24 mouse cellular contexts compared by ENCODE assay signal in the genomic region with DNA sequence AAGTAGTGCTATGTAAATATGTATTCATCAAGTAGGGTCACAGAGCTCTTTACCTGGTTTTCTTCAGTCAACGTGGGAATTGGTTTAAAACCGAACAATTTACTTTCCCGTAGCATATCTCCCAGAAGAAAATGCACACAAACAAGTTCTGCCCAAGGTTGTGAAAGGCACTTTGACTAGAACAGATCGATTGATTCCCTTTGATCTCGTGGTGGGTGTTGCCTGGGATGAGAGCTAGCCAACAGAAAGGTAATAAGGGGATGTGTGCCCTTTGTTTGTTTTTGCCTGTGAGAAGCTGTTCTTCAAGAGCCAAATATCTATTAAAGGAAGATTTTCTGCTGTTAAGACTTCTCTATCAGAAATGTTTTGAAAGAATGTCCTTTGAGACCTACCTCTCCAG. TPM values are rescaled to one million over a fixed set of nuclear protein-coding genes. Genes with fewer than 3 reads are reported as not detected.
DNase-seq lines count a peak whose midpoint lies in the region; ATAC-seq and TF ChIP-seq lines count a peak whose summit lies in the region.
"Had no signal": no experiment of that assay in that cellular context is flagged by ENCODE, and none has a peak within 500 bp of the region (broad histone marks: within the 10 kb centered on the region; RNA-seq: fewer than 3 reads in every experiment).

No protein-coding gene starts in this region.

- no peak for ATAC-seq in stomach, embryonic 16.5 days (ENCODE audit: insufficient read depth, low FRiP score)
- ATAC-seq in stomach, postnatal 0 days (ENCODE audit: low FRiP score, low TSS enrichment): no peak
- no peak for ATAC-seq in liver, embryonic 12.5 days
- no peak for ATAC-seq in liver, embryonic 15.5 days (ENCODE audit: insufficient read depth)
- ATAC-seq: forebrain, embryonic 15.5 days had no signal

- 41% methylated on average over 5 of the region's 5 CpGs for WGBS in stomach, embryonic 16.5 days
- 48% methylated on average over 5 of the region's 5 CpGs for WGBS in stomach, postnatal 0 days
- 66% methylated on average over 5 of the region's 5 CpGs for WGBS in liver, embryonic 12.5 days (ENCODE audit: insufficient replicate concordance)
- 55% methylated on average over 5 of the region's 5 CpGs for WGBS in liver, embryonic 15.5 days (ENCODE audit: insufficient replicate concordance)

- no peaks in the 10 kb centered on the region for H3K9me3 ChIP-seq in stomach, embryonic 16.5 days (replicated peaks; ENCODE audit: control insufficient read depth, low read length)
- H3K9me3 ChIP-seq in stomach, postnatal 0 days (ENCODE audit: control insufficient read depth, low read length): no peaks in the 10 kb centered on the region
- no peaks in the 10 kb centered on the region for H3K9me3 ChIP-seq in liver, embryonic 12.5 days (replicated peaks)
- no peaks in the 10 kb centered on the region for H3K9me3 ChIP-seq in liver, embryonic 15.5 days (replicated peaks)
- H3K9me3 ChIP-seq: embryonic facial prominence, embryonic 10.5 days; embryonic facial prominence, embryonic 13.5 days; forebrain, embryonic 12.5 days; forebrain, embryonic 15.5 days; hindbrain, embryonic 12.5 days; hindbrain, embryonic 15.5 days had no signal

- no peak overlapping the region for H3K9ac ChIP-seq in stomach, embryonic 16.5 days (ENCODE audit: low read length)
- no peak overlapping the region for H3K9ac ChIP-seq in stomach, postnatal 0 days (ENCODE audit: low read length)
- no peak overlapping the region for H3K9ac ChIP-seq in liver, embryonic 12.5 days
- no peak overlapping the region for H3K9ac ChIP-seq in liver, embryonic 15.5 days
- H3K9ac ChIP-seq: embryonic facial prominence, embryonic 13.5 days; forebrain, embryonic 12.5 days; forebrain, embryonic 15.5 days; hindbrain, embryonic 12.5 days; hindbrain, embryonic 15.5 days had no signal

- DNase-seq in stomach, postnatal 0 days (ENCODE audit: low spot score): no peak
- DNase-seq in cerebellum, postnatal 14 days: no peak
- DNase-seq in frontal cortex, postnatal 36 days (ENCODE audit: low spot score in 2 of 2): no peak
- no peak for DNase-seq in B cell, adult 2 months
- DNase-seq: adrenal gland, postnatal 10 days; adrenal gland, postnatal 36 days; cerebellum, adult 18-20 months; cerebellum, adult 9-10 months; cerebellum, postnatal 25 days; embryo, embryonic 11 days; gastrocnemius, adult 2 months; gastrocnemius, postnatal 14 days; heart, adult 11 months had no signal

- H3K27me3 ChIP-seq in stomach, embryonic 16.5 days (ENCODE audit: control insufficient read depth, insufficient read depth, low read length): no peaks in the 10 kb centered on the region
- H3K27me3 ChIP-seq in stomach, postnatal 0 days (ENCODE audit: control insufficient read depth, insufficient read depth, low read length): no peaks in the 10 kb centered on the region
- no peaks in the 10 kb centered on the region for H3K27me3 ChIP-seq in liver, embryonic 12.5 days (replicated peaks)
- no peaks in the 10 kb centered on the region for H3K27me3 ChIP-seq in liver, embryonic 15.5 days
- H3K27me3 ChIP-seq: forebrain, embryonic 15.5 days; hindbrain, embryonic 12.5 days; hindbrain, embryonic 15.5 days had no signal

- 0 out of 2 replicates have a peak, but pooled peaks cover 7% of the 10 kb centered on the region for H3K36me3 ChIP-seq in stomach, embryonic 16.5 days (ENCODE audit: control insufficient read depth, insufficient read depth, low read length)
- peaks cover 5% of the 10 kb centered on the region for H3K36me3 ChIP-seq in stomach, postnatal 0 days (ENCODE audit: control insufficient read depth, insufficient read depth, low read length)
- peaks cover 13% of the 10 kb centered on the region for H3K36me3 ChIP-seq in liver, embryonic 12.5 days
- H3K36me3 ChIP-seq in liver, embryonic 15.5 days (replicated peaks): peaks cover 13% of the 10 kb centered on the region
- H3K36me3 ChIP-seq: forebrain, embryonic 15.5 days had no signal

- no peak for TF ChIP-seq CTCF in stomach, postnatal 0 days (IDR thresholded peaks at IDR 0.05; ENCODE audit: low read depth)

- no peak for TF ChIP-seq EP300 in stomach, postnatal 0 days (optimal IDR thresholded peaks at IDR 0.05)

- H3K4me1 ChIP-seq in stomach, embryonic 16.5 days (ENCODE audit: control insufficient read depth, insufficient read depth, low read length): peaks cover 16% of the 10 kb centered on the region
- no peaks in the 10 kb centered on the region; the same call in none of the 2 replicates for H3K4me1 ChIP-seq in stomach, postnatal 0 days (replicated peaks; ENCODE audit: control insufficient read depth, insufficient read depth)
- peaks cover 62% of the 10 kb centered on the region for H3K4me1 ChIP-seq in liver, embryonic 12.5 days
- H3K4me1 ChIP-seq in liver, embryonic 15.5 days (replicated peaks): peaks cover 58% of the 10 kb centered on the region

- H3K4me2 ChIP-seq in stomach, embryonic 16.5 days (ENCODE audit: low read depth, low read length): peak overlapping the region; percentile 6; the same call in 1 of the 2 replicates
- H3K4me2 ChIP-seq in stomach, postnatal 0 days (replicated peaks; ENCODE audit: low read depth): no peak overlapping the region
- 0 out of 2 replicates have a peak overlapping the region, but pooled peaks have one; percentile 6 for H3K4me2 ChIP-seq in liver, embryonic 12.5 days
- 0 out of 2 replicates have a peak overlapping the region, but pooled peaks have one; percentile 1 for H3K4me2 ChIP-seq in liver, embryonic 15.5 days
- H3K4me2 ChIP-seq: embryonic facial prominence, embryonic 13.5 days; forebrain, embryonic 12.5 days; forebrain, embryonic 15.5 days; heart, embryonic 11.5 days; hindbrain, embryonic 12.5 days; hindbrain, embryonic 15.5 days had no signal

- H3K27ac ChIP-seq in stomach, embryonic 16.5 days (ENCODE audit: low read length): no peak overlapping the region
- no peak overlapping the region for H3K27ac ChIP-seq in stomach, postnatal 0 days (replicated peaks)
- H3K27ac ChIP-seq in liver, embryonic 12.5 days: no peak overlapping the region
- H3K27ac ChIP-seq in liver, embryonic 15.5 days (replicated peaks): no peak overlapping the region
- H3K27ac ChIP-seq: embryonic facial prominence, embryonic 10.5 days; embryonic facial prominence, embryonic 13.5 days; forebrain, embryonic 12.5 days; forebrain, embryonic 15.5 days; gastrocnemius, adult 2 months; hindbrain, embryonic 12.5 days; hindbrain, embryonic 15.5 days had no signal

- no peak overlapping the region for H3K4me3 ChIP-seq in stomach, embryonic 16.5 days (replicated peaks; ENCODE audit: low read length)
- H3K4me3 ChIP-seq in stomach, postnatal 0 days (ENCODE audit: low read depth, low read length): no peak overlapping the region
- H3K4me3 ChIP-seq in liver, embryonic 12.5 days: no peak overlapping the region
- no peak overlapping the region for H3K4me3 ChIP-seq in liver, embryonic 15.5 days (replicated peaks)
- H3K4me3 ChIP-seq: embryonic facial prominence, embryonic 10.5 days; embryonic facial prominence, embryonic 13.5 days; erythroblast, embryonic 14.5 days; forebrain, embryonic 12.5 days; forebrain, embryonic 15.5 days; gastrocnemius, adult 2 months; hindbrain, embryonic 12.5 days; hindbrain, embryonic 15.5 days had no signal

RNA-seq across cellular contexts. Expression of a gene that starts 3.7 kb away (rescaled TPM):
- polyA plus RNA-seq in stomach, embryonic 16.5 days (2015; fragmentation: Nextera tagmentation; extraction: Ambion mirVana): 15.3 and 15.9 TPM in 2 replicates
- 14.8 and 15.3 TPM in 2 replicates for polyA plus RNA-seq in stomach, postnatal 0 days (2015; fragmentation: Nextera tagmentation; extraction: Ambion mirVana)
- 24.9 and 26.6 TPM in 2 replicates for polyA plus RNA-seq in liver, embryonic 12.5 days (2016; fragmentation: Nextera tagmentation; extraction: Ambion mirVana)
- 26.0 and 27.7 TPM in 2 replicates for polyA plus RNA-seq in liver, embryonic 15.5 days (2015; fragmentation: Nextera tagmentation; extraction: Ambion mirVana)

RNA-seq across cellular contexts. Expression of a gene that starts 22.8 kb away (rescaled TPM):
- polyA plus RNA-seq in stomach, embryonic 16.5 days (2015; fragmentation: Nextera tagmentation; extraction: Ambion mirVana): 10.8 and 11.5 TPM in 2 replicates
- 7.5 and 8.6 TPM in 2 replicates for polyA plus RNA-seq in stomach, postnatal 0 days (2015; fragmentation: Nextera tagmentation; extraction: Ambion mirVana)
- polyA plus RNA-seq in liver, embryonic 12.5 days (2016; fragmentation: Nextera tagmentation; extraction: Ambion mirVana): 5.2 and 5.3 TPM in 2 replicates
- 2.8 and 3.2 TPM in 2 replicates for polyA plus RNA-seq in liver, embryonic 15.5 days (2015; fragmentation: Nextera tagmentation; extraction: Ambion mirVana)

RNA-seq across cellular contexts. Expression of a gene that starts 51.4 kb away (rescaled TPM):
- 30.3 and 33.8 TPM in 2 replicates for polyA plus RNA-seq in stomach, embryonic 16.5 days (2015; fragmentation: Nextera tagmentation; extraction: Ambion mirVana)
- 14.9 and 17.8 TPM in 2 replicates for polyA plus RNA-seq in stomach, postnatal 0 days (2015; fragmentation: Nextera tagmentation; extraction: Ambion mirVana)
- polyA plus RNA-seq in liver, embryonic 12.5 days (2016; fragmentation: Nextera tagmentation; extraction: Ambion mirVana): 11.9 and 13.4 TPM in 2 replicates
- polyA plus RNA-seq in liver, embryonic 15.5 days (2015; fragmentation: Nextera tagmentation; extraction: Ambion mirVana): 9.0 and 10.4 TPM in 2 replicates

RNA-seq across cellular contexts. Expression of a gene that starts 54.7 kb away (rescaled TPM):
- 34.3 and 39.2 TPM in 2 replicates for polyA plus RNA-seq in stomach, embryonic 16.5 days (2015; fragmentation: Nextera tagmentation; extraction: Ambion mirVana)
- polyA plus RNA-seq in stomach, postnatal 0 days (2015; fragmentation: Nextera tagmentation; extraction: Ambion mirVana): 48.7 and 50.5 TPM in 2 replicates
- 14.8 and 15.8 TPM in 2 replicates for polyA plus RNA-seq in liver, embryonic 12.5 days (2016; fragmentation: Nextera tagmentation; extraction: Ambion mirVana)
- polyA plus RNA-seq in liver, embryonic 15.5 days (2015; fragmentation: Nextera tagmentation; extraction: Ambion mirVana): 8.8 and 9.2 TPM in 2 replicates
